Mouse (Mus musculus) limb, embryonic 14.5 days (tissue): ENCODE measurements around the gene Lrg1. TPM values are rescaled to one million over a fixed set of nuclear protein-coding genes. Genes with fewer than 3 reads are reported as not detected.

Experiments used
- ATAC-seq: fragments of 200-750 bp; cut with Nextera tagmentation; 2 replicates; pipeline ENCODE4 v1.8.0; 2017; ENCODE audit warnings: low read depth, moderate number of reproducible peaks, moderate TSS enrichment; ENCODE audit not compliant: low FRiP score
- DNase-seq: peaks from one replicate; pipeline ENCODE4 v3.0.0-alpha.2; 2015; ENCODE audit warnings: low spot score
- H3K27ac ChIP-seq: fragments of 300-500 bp; sonication (generic); replicated peaks from 2 replicates; pipeline ENCODE4 v1.5.1; 2014; ENCODE audit warnings: low read depth, mild to moderate bottlenecking, low read length, moderate library complexity, mixed read lengths
- H3K27me3 ChIP-seq: fragments of 300-500 bp; sonication (generic); 2 replicates; pipeline ENCODE4 v1.6.1; 2014; ENCODE audit warnings: low read length, mixed read lengths; ENCODE audit not compliant: control insufficient read depth, insufficient read depth
- H3K36me3 ChIP-seq: fragments of 300-500 bp; sonication (generic); 2 replicates; pipeline ENCODE4 v1.6.1; 2014; ENCODE audit warnings: mild to moderate bottlenecking, low read length, moderate library complexity, mixed read lengths; ENCODE audit not compliant: control insufficient read depth, insufficient read depth
- H3K4me1 ChIP-seq: fragments of 300-500 bp; sonication (generic); 2 replicates; pipeline ENCODE4 v1.6.1; 2014; ENCODE audit warnings: antibody characterized with exemption, low read length, mixed read lengths; ENCODE audit not compliant: control insufficient read depth, insufficient read depth
- H3K4me2 ChIP-seq: fragments of 300-500 bp; sonication (generic); replicated peaks from 2 replicates; pipeline ENCODE4 v1.6.1; 2014; ENCODE audit warnings: low read depth, mild to moderate bottlenecking, low read length, moderate library complexity; ENCODE audit not compliant: severe bottlenecking
- H3K4me3 ChIP-seq: fragments of 300-500 bp; sonication (generic); replicated peaks from 2 replicates; pipeline ENCODE4 v1.5.1; 2014; ENCODE audit warnings: low read length
- H3K9ac ChIP-seq: fragments of 300-500 bp; sonication (generic); 2 replicates; pipeline ENCODE4 v1.6.1; 2014; ENCODE audit warnings: mild to moderate bottlenecking, low read depth, low read length, moderate library complexity; ENCODE audit not compliant: severe bottlenecking
- H3K9me3 ChIP-seq: fragments of 300-500 bp; sonication (generic); 2 replicates; pipeline ENCODE4 v1.6.1; 2016; ENCODE audit warnings: low read length; ENCODE audit not compliant: control insufficient read depth
- POLR2A ChIP-seq: fragments of 200-500 bp; IDR thresholded peaks from 2 replicates; pipeline ENCODE4 v1.8.0; 2012; ENCODE audit warnings: inconsistent platforms, mild to moderate bottlenecking, moderate library complexity, borderline replicate concordance; ENCODE audit not compliant: insufficient read depth, insufficient read length; ENCODE audit errors: extremely low read depth
- WGBS: fragments of 180-500 bp; shearing (Covaris S2); extraction: QIAGEN DNeasy Blood & Tissue Kit; methylation state at CpG from one replicate; pipeline ENCODE4 v1.1.7; 2014; 5-methylcytosine and 5-hydroxymethylcytosine counted together
- polyA plus RNA-seq, 2 experiments: library from polyadenylated mRNA; depleted of rRNA in 1 of 2; stranded (reverse) in 1 of 2; unstranded in 1 of 2; fragments of >200 nt; fragmentation: Nextera tagmentation in 1 of 2; extraction: Ambion mirVana in 1 of 2; gene quantifications; 2 replicates each; pipeline versions ENCODE4 v1.2.1 to v1.2.3; 2012 to 2014

The Lrg1 gene
- polyA plus RNA-seq, 2 experiments = 0.29 to 0.43 TPM

DNA sequence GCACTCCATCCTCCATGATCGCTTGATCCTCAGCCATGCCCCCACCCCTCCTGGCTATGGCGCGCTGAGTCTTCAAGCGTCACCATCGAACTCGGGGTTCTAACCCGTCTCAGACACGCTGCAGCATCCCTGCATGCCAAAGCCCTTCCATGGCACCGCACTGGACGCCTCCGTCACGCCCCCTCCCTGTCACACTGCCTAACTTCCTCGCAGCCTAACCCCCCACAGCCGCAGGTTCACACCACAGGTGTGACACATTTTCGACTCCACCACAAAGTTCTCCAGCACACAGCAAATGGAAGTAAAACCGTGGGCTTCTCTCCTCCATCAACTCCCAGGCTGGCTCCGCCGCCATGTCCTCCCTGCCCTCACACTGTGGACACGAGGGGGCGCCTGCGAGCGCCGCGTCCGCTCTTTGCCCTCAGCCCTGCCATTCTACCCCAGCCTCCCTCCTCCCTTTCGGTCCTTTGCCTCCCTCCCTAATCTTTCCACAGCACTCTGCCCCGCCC, 12.7 kb upstream of the Lrg1 start:
- no peak for TF ChIP-seq POLR2A
- peaks cover 9% of the 10 kb centered on the region; the same call in 1 of the 2 replicates for H3K4me1 ChIP-seq
- 2% methylated on average over 27 of the region's 27 CpGs for WGBS
- no peak overlapping the region for H3K27ac ChIP-seq
- peaks cover 17% of the 10 kb centered on the region for H3K27me3 ChIP-seq
- peak overlapping the region; percentile 29 for H3K4me3 ChIP-seq
- DNase-seq (no peak), ATAC-seq (no peak)
- H3K4me2 ChIP-seq = peak overlapping the region; percentile 57
- peak overlapping the region; percentile 41; the same call in 1 of the 2 replicates for H3K9ac ChIP-seq
- H3K9me3 ChIP-seq = no peaks in the 10 kb centered on the region
- H3K36me3 ChIP-seq = no peaks in the 10 kb centered on the region

DNA sequence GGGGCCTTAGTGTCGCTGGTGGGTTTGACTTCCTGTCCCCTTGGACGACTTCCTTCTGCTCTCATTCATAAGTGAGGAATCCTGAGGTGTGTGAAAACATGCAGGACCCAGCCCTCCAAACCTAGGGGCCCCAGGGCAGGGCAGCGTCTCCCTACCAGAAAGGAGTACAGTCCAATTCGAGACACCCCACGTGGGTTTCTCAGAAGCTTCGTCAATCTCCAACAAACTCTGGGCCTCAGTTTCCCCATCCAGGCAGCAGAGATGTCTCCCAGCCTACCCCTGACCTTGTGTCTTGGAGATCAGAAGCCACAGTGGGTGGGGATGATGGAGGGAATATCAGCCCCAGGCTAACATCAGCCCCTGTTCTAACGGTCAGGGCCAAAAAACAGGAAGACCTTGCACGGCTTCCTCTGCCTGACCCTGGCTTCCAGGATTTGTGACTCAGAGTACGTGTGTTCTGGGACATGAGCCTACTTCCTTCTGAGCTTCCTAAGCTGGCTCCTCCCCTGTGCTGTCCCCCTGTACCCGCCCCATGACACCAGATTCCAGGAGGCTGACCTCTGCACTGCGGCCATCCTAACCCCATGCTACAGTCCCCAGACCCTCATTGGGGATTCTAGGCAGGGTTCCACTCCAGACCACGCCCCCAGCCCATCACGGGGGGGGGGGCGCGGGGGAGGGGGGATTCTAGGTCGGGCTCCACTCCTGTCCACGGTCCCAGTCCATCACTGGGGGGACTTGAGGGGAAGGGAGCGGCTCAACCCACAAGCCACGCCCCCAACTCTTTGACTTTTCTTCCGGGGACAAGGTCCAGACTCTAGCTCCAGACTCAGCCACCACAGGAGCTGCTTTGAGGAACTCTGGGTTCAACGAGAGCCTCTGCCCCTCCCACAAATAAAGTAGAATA, 11.9 kb upstream of the Lrg1 start:
- peak overlapping the region; percentile 29 for H3K4me3 ChIP-seq
- TF ChIP-seq POLR2A = no peak
- 19% methylated on average over 18 of the region's 21 CpGs for WGBS

DNA sequence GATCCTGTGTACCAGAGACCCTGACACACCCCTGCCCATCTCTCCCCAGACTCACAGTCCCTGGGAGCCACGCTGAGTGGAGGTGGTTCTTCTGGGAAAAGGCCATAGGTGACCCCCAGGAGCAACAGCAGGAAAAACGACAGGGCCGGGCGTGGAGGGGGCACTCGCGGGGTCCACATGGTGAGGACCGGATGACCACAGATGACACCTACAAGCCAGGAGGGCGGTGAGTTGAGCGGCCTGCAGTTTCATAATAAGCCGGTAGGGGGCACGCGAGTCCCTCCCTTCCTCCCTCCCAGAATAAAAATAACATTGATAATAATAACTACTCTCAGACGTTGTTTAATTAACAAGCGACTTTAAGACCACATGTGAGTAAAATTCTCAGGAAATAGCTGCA, 10.9 kb upstream of the Lrg1 start:
- Histone ChIP-seq H3K4me2 (no peak overlapping the region), H3K9me3 (no peaks in the 10 kb centered on the region), H3K9ac (no peak overlapping the region), H3K36me3 (no peaks in the 10 kb centered on the region), H3K4me3 (no peak overlapping the region), H3K27me3 (0 out of 2 replicates have a peak, but pooled peaks cover 4% of the 10 kb centered on the region), H3K27ac (no peak overlapping the region), H3K4me1 (peaks cover 8% of the 10 kb centered on the region; the same call in 1 of the 2 replicates)
- TF ChIP-seq POLR2A = no peak
- WGBS = 5% methylated on average over 14 of the region's 14 CpGs
- ATAC-seq (no peak), DNase-seq (peak; percentile 68)

More for the DNA sequence above, 11.9 kb upstream of the Lrg1 start:
- Histone ChIP-seq H3K9ac (0 out of 2 replicates have a peak overlapping the region, but pooled peaks have one; percentile 41), H3K36me3 (no peaks in the 10 kb centered on the region), H3K27ac (no peak overlapping the region), H3K4me1 (peaks cover 8% of the 10 kb centered on the region; the same call in 1 of the 2 replicates), H3K4me2 (peak overlapping the region; percentile 57), H3K9me3 (no peaks in the 10 kb centered on the region), H3K27me3 (peaks cover 9% of the 10 kb centered on the region; the same call in 1 of the 2 replicates)
- DNase-seq (no peak), ATAC-seq (no peak)

- no peaks in the 10 kb centered on the region for H3K36me3 ChIP-seq
- 51% methylated on average over 7 of the region's 7 CpGs for WGBS
- H3K27me3 ChIP-seq = 0 out of 2 replicates have a peak, but pooled peaks cover under 1% of the 10 kb centered on the region
- no peak overlapping the region for H3K9ac ChIP-seq
- H3K4me1 ChIP-seq = peaks cover 8% of the 10 kb centered on the region; the same call in 1 of the 2 replicates
- H3K9me3 ChIP-seq = no peaks in the 10 kb centered on the region
- H3K4me3 ChIP-seq = no peak overlapping the region
- ATAC-seq = no peak
- TF ChIP-seq POLR2A = no peak
- no peak overlapping the region for H3K4me2 ChIP-seq
- DNase-seq = no peak
- no peak overlapping the region for H3K27ac ChIP-seq
Observed at GRCm38 (mm10) chr17:56131814-56132213, 10.0 kb upstream of the Lrg1 start.

- no peak for DNase-seq
- 91% methylated on average over 10 of the region's 10 CpGs for WGBS
- Histone ChIP-seq H3K9ac (no peak overlapping the region), H3K4me3 (no peak overlapping the region), H3K27ac (no peak overlapping the region), H3K4me1 (peaks cover 8% of the 10 kb centered on the region; the same call in 1 of the 2 replicates), H3K27me3 (no peaks in the 10 kb centered on the region), H3K36me3 (no peaks in the 10 kb centered on the region), H3K4me2 (no peak overlapping the region), H3K9me3 (no peaks in the 10 kb centered on the region)
- no peak for ATAC-seq
- TF ChIP-seq POLR2A = no peak
Observed at GRCm38 (mm10) chr17:56131136-56131535, 9.3 kb upstream of the Lrg1 start.
